Mouse (Mus musculus) heart, adult 2 months (tissue): ENCODE results near the gene Cpne8.
"Not testable (repeated sequence)": the region's sequence is repeated elsewhere in the genome, so short reads cannot be mapped to it uniquely, and the experiment has no call there.

Experiments used
- EP300 ChIP-seq: fragments of 200-500 bp; IDR thresholded peaks from 2 replicates; pipeline ENCODE4 v1.6.1; 2011; ENCODE audit warnings: low read depth, low read length, control low read depth; ENCODE audit not compliant: insufficient read depth
- POLR2A ChIP-seq: fragments of 200-500 bp; IDR thresholded peaks from 2 replicates; pipeline ENCODE4 v1.6.1; 2011; ENCODE audit warnings: mild to moderate bottlenecking, low read depth, low read length, control low read depth; ENCODE audit not compliant: insufficient read depth

- not testable (repeated sequence) for TF ChIP-seq EP300, POLR2A
Observed at GRCm38 (mm10) chr15:90610767-90611166, 68.5 kb downstream of the Cpne8 start.
